Mouse (Mus musculus): ENCODE results near the gene Slc23a2.

Slc23a2 gene

GRCm38 (mm10) chr2:132044320-132045274, 100.3 kb downstream of the Slc23a2 start:
- DNase-seq, result no peak

GRCm38 (mm10) chr2:132043101-132043621, 101.7 kb downstream of the Slc23a2 start:
- no peak for DNase-seq

GRCm38 (mm10) chr2:132039894-132040293, 105.0 kb downstream of the Slc23a2 start:
- no peak for DNase-seq

GRCm38 (mm10) chr2:132036326-132036725, 108.6 kb downstream of the Slc23a2 start:
- no peak for DNase-seq

GRCm38 (mm10) chr2:132035470-132035835, 109.5 kb downstream of the Slc23a2 start:
- peak in 1 of 2 experiments; percentile 64 for DNase-seq

- DNase-seq, result no peak
These were observed 110.1 kb downstream of the Slc23a2 start for GRCm38 (mm10) chr2:132034590-132035469.

- no peak for DNase-seq
These were observed 113.4 kb downstream of the Slc23a2 start for GRCm38 (mm10) chr2:132031364-132032095.

GRCm38 (mm10) chr2:132030418-132031363, 114.2 kb downstream of the Slc23a2 start:
- DNase-seq, result no peak

- DNase-seq, result peak; percentile 84 to 94
These were observed 115.1 kb downstream of the Slc23a2 start, which contains the start of gene Rassf2 for GRCm38 (mm10) chr2:132029646-132030417. Gene Rassf2, minus strand, starts transcription at chr2:132030258.

GRCm38 (mm10) chr2:132028894-132029605, 115.9 kb downstream of the Slc23a2 start:
- DNase-seq, result peak; percentile 62 to 74

GRCm38 (mm10) chr2:132028107-132028506, 116.8 kb downstream of the Slc23a2 start:
- DNase-seq, result no peak

GRCm38 (mm10) chr2:132027366-132027765, 117.5 kb downstream of the Slc23a2 start:
- no peak for DNase-seq

GRCm38 (mm10) chr2:132024028-132024427, 120.9 kb downstream of the Slc23a2 start:
- DNase-seq, result no peak

- DNase-seq, result peak in 1 of 2 experiments; percentile 70
These were observed 122.3 kb downstream of the Slc23a2 start for GRCm38 (mm10) chr2:132022621-132023020.

GRCm38 (mm10) chr2:132021616-132022015, 123.3 kb downstream of the Slc23a2 start:
- no peak for DNase-seq

GRCm38 (mm10) chr2:132020991-132021541, 123.8 kb downstream of the Slc23a2 start:
- peak; percentile 74 to 87 for DNase-seq

GRCm38 (mm10) chr2:132020420-132020819, 124.5 kb downstream of the Slc23a2 start:
- DNase-seq, result no peak

GRCm38 (mm10) chr2:132019372-132019811, 125.5 kb downstream of the Slc23a2 start:
- DNase-seq, result peak in 1 of 2 experiments; percentile 69

GRCm38 (mm10) chr2:132018156-132018555, 126.8 kb downstream of the Slc23a2 start:
- no peak for DNase-seq
